Mouse (Mus musculus) T-helper 2 cell (primary cell): ENCODE results near the gene Pcgf5.
"Not testable (repeated sequence)": the region's sequence is repeated elsewhere in the genome, so short reads cannot be mapped to it uniquely, and the experiment has no call there.

Experiments used
- in situ Hi-C: fragments of 300-600 bp; cut with MboI, MseI; formaldehyde crosslinking; loops from one replicate; pipeline ENCODE4 v1.15.1; 2025; ENCODE audit warnings: high pct_unique_total_duplicates

Pcgf5 gene

GRCm38 (mm10) chr19:36384426-36384825 is 36.3 kb downstream of the Pcgf5 start:
- in situ Hi-C loops: no loop called here

- in situ Hi-C loops: no loop called here
Observed at GRCm38 (mm10) chr19:36388502-36388901, 40.4 kb downstream of the Pcgf5 start.

GRCm38 (mm10) chr19:36390714-36391113 is 42.6 kb downstream of the Pcgf5 start:
- in situ Hi-C loops: no loop called here

- in situ Hi-C loops: no loop called here
Observed at GRCm38 (mm10) chr19:36398500-36398899, 50.4 kb downstream of the Pcgf5 start.

- in situ Hi-C loops: no loop called here
Observed at GRCm38 (mm10) chr19:36408352-36409100, 60.4 kb downstream of the Pcgf5 start.

GRCm38 (mm10) chr19:36409280-36409860 is 61.3 kb downstream of the Pcgf5 start:
- in situ Hi-C loops: no loop called here

- in situ Hi-C loops: no loop called here
Observed at GRCm38 (mm10) chr19:36409861-36410392, 61.8 kb downstream of the Pcgf5 start.

GRCm38 (mm10) chr19:36419885-36420284 is 71.8 kb downstream of the Pcgf5 start:
- in situ Hi-C loops: no loop called here

- in situ Hi-C loops: no loop called here
Observed at GRCm38 (mm10) chr19:36427195-36427876, 79.2 kb downstream of the Pcgf5 start.

- in situ Hi-C loops: no loop called here
Observed at GRCm38 (mm10) chr19:36428116-36428515, 80.0 kb downstream of the Pcgf5 start.

- in situ Hi-C loops: no loop called here
Observed at GRCm38 (mm10) chr19:36429354-36429753, 81.2 kb downstream of the Pcgf5 start.

GRCm38 (mm10) chr19:36433161-36433560 is 85.1 kb downstream of the Pcgf5 start:
- in situ Hi-C loops: no loop called here

- in situ Hi-C loops: loop anchor here (5.0 kb wide), 1 partner anchor 258 kb away; no protein-coding TSS in a partner anchor
Observed at GRCm38 (mm10) chr19:36439894-36440714, 92.0 kb downstream of the Pcgf5 start.

- in situ Hi-C loops: no loop called here
Observed at GRCm38 (mm10) chr19:36450997-36451608, 103.0 kb downstream of the Pcgf5 start.

GRCm38 (mm10) chr19:36451731-36452130 is 103.6 kb downstream of the Pcgf5 start:
- in situ Hi-C loops: no loop called here

- in situ Hi-C loops: not testable (repeated sequence)
Observed at GRCm38 (mm10) chr19:36452210-36452609, 104.1 kb downstream of the Pcgf5 start.

GRCm38 (mm10) chr19:36453451-36453850 is 105.3 kb downstream of the Pcgf5 start:
- in situ Hi-C loops: no loop called here

- in situ Hi-C loops: loop anchor here (5.0 to 10.0 kb wide), 2 partner anchors 77 to 355 kb away; no protein-coding TSS in a partner anchor
Observed at GRCm38 (mm10) chr19:36470106-36470505, 122.0 kb downstream of the Pcgf5 start.

- in situ Hi-C loops: loop anchor here (5.0 to 10.0 kb wide), 2 partner anchors 76 to 353 kb away; no protein-coding TSS in a partner anchor
Observed at GRCm38 (mm10) chr19:36471325-36471724, 123.2 kb downstream of the Pcgf5 start.

- in situ Hi-C loops: loop anchor here (10.0 kb wide), 1 partner anchor 348 kb away; no protein-coding TSS in a partner anchor
Observed at GRCm38 (mm10) chr19:36476596-36476995, 128.5 kb downstream of the Pcgf5 start.

GRCm38 (mm10) chr19:36477151-36477550 is 129.0 kb downstream of the Pcgf5 start:
- in situ Hi-C loops: loop anchor here (10.0 kb wide), 1 partner anchor 348 kb away; no protein-coding TSS in a partner anchor
